Mouse (Mus musculus) midbrain, embryonic 14.5 days (tissue): ENCODE measurements at regions not wholly inside any gene's neighbourhood (a gene's known extent, or its start where the extent isn't known, plus 50 kb on each side); places are given as distances from the start of the nearest gene placed in this dataset.

ENCODE experiments used
- ATAC-seq: fragments of 200-750 bp; cut with Nextera tagmentation; 2 replicates; pipeline ENCODE4 v1.8.0; 2017; ENCODE audit warnings: moderate number of reproducible peaks, moderate library complexity; ENCODE audit not compliant: low FRiP score, low TSS enrichment
- DNase-seq: peaks from one replicate; pipeline ENCODE4 v3.0.0-alpha.2; 2015
- H3K27ac ChIP-seq: fragments of 300-500 bp; sonication (generic); replicated peaks from 2 replicates; pipeline ENCODE4 v1.5.1; 2014; ENCODE audit warnings: mild to moderate bottlenecking, low read depth, low read length, moderate library complexity
- H3K27me3 ChIP-seq: fragments of 300-500 bp; sonication (generic); 2 replicates; pipeline ENCODE4 v1.6.1; 2014; ENCODE audit warnings: low read length, control low read depth, mixed read lengths; ENCODE audit not compliant: control insufficient read depth, insufficient read depth
- H3K36me3 ChIP-seq: fragments of 300-500 bp; sonication (generic); 2 replicates; pipeline ENCODE4 v1.6.1; 2014; ENCODE audit warnings: low read length, control low read depth; ENCODE audit not compliant: control insufficient read depth, insufficient read depth
- H3K4me1 ChIP-seq: fragments of 300-500 bp; sonication (generic); 2 replicates; pipeline ENCODE4 v1.6.1; 2014; ENCODE audit warnings: mild to moderate bottlenecking, antibody characterized with exemption, low read length, control low read depth; ENCODE audit not compliant: control insufficient read depth, insufficient read depth
- H3K4me2 ChIP-seq: fragments of 300-500 bp; sonication (generic); 2 replicates; pipeline ENCODE4 v1.6.1; 2014; ENCODE audit warnings: mild to moderate bottlenecking, low read length, moderate library complexity
- H3K4me3 ChIP-seq: fragments of 300-500 bp; sonication (generic); replicated peaks from 2 replicates; pipeline ENCODE4 v1.5.1; 2014; ENCODE audit warnings: low read depth, low read length
- H3K9ac ChIP-seq: fragments of 300-500 bp; sonication (generic); replicated peaks from 2 replicates; pipeline ENCODE4 v1.6.1; 2014; ENCODE audit warnings: mild to moderate bottlenecking, low read length, moderate library complexity
- H3K9me3 ChIP-seq: fragments of 300-500 bp; sonication (generic); 2 replicates; pipeline ENCODE4 v1.6.1; 2016; ENCODE audit warnings: low read length, control low read depth, mixed read lengths; ENCODE audit not compliant: control insufficient read depth
- WGBS: fragments of 180-500 bp; shearing (Covaris S2); extraction: QIAGEN DNeasy Blood & Tissue Kit; methylation state at CpG from one replicate; pipeline ENCODE4 v1.1.7; 2014; 5-methylcytosine and 5-hydroxymethylcytosine counted together

GRCm38 (mm10) chrX:11204135-11204534 lies 94.9 kb upstream of the H2al1a start:
- Histone ChIP-seq H3K27me3 (no peaks in the 10 kb centered on the region), H3K36me3 (no peaks in the 10 kb centered on the region), H3K9me3 (no peaks in the 10 kb centered on the region), H3K4me2 (no peak overlapping the region), H3K4me3 (no peak overlapping the region), H3K9ac (no peak overlapping the region), H3K4me1 (no peaks in the 10 kb centered on the region), H3K27ac (no peak overlapping the region)
- ATAC-seq (no peak), DNase-seq (no peak)
- 81% methylated on average over 2 of the region's 2 CpGs for WGBS

- 86% methylated on average over 5 of the region's 5 CpGs for WGBS
- Histone ChIP-seq H3K4me2 (no peak overlapping the region), H3K27ac (no peak overlapping the region), H3K36me3 (no peaks in the 10 kb centered on the region), H3K4me3 (no peak overlapping the region), H3K9ac (no peak overlapping the region), H3K27me3 (no peaks in the 10 kb centered on the region), H3K4me1 (no peaks in the 10 kb centered on the region), H3K9me3 (no peaks in the 10 kb centered on the region)
- DNase-seq (no peak), ATAC-seq (no peak)
These were observed 89.2 kb upstream of the H2al1a start for GRCm38 (mm10) chrX:11209895-11210294.

- Histone ChIP-seq H3K36me3 (no peaks in the 10 kb centered on the region), H3K4me1 (no peaks in the 10 kb centered on the region), H3K9me3 (no peaks in the 10 kb centered on the region), H3K27ac (no peak overlapping the region), H3K4me3 (no peak overlapping the region), H3K9ac (no peak overlapping the region), H3K27me3 (no peaks in the 10 kb centered on the region), H3K4me2 (no peak overlapping the region)
- ATAC-seq (no peak), DNase-seq (no peak)
- 82% methylated on average over 1 of the region's 1 CpGs for WGBS
These were observed 86.2 kb upstream of the H2al1a start for GRCm38 (mm10) chrX:11212811-11213210.

GRCm38 (mm10) chrX:11213492-11213891 lies 85.6 kb upstream of the H2al1a start:
- Histone ChIP-seq H3K36me3 (no peaks in the 10 kb centered on the region), H3K27me3 (no peaks in the 10 kb centered on the region), H3K9me3 (no peaks in the 10 kb centered on the region), H3K9ac (no peak overlapping the region), H3K27ac (no peak overlapping the region), H3K4me1 (no peaks in the 10 kb centered on the region), H3K4me3 (no peak overlapping the region), H3K4me2 (no peak overlapping the region)
- 56% methylated on average over 3 of the region's 3 CpGs for WGBS
- DNase-seq: peak; percentile 36
- no peak for ATAC-seq

GRCm38 (mm10) chrX:11239066-11239465 lies 60.0 kb upstream of the H2al1a start:
- no peaks in the 10 kb centered on the region for H3K27me3 ChIP-seq
- H3K27ac ChIP-seq: no peak overlapping the region
- H3K4me3 ChIP-seq: no peak overlapping the region
- H3K36me3 ChIP-seq: no peaks in the 10 kb centered on the region
- no peak for ATAC-seq
- no peak overlapping the region for H3K9ac ChIP-seq
- no peak overlapping the region for H3K4me2 ChIP-seq
- H3K4me1 ChIP-seq: no peaks in the 10 kb centered on the region
- no peak for DNase-seq
- no peaks in the 10 kb centered on the region for H3K9me3 ChIP-seq
- WGBS: 81% methylated on average over 1 of the region's 1 CpGs

GRCm38 (mm10) chrX:11245576-11245975 lies 53.5 kb upstream of the H2al1a start:
- no peak overlapping the region for H3K4me2 ChIP-seq
- no peaks in the 10 kb centered on the region for H3K4me1 ChIP-seq
- H3K27ac ChIP-seq: no peak overlapping the region
- H3K9me3 ChIP-seq: no peaks in the 10 kb centered on the region
- no peaks in the 10 kb centered on the region for H3K36me3 ChIP-seq
- ATAC-seq (no peak), DNase-seq (no peak)
- H3K4me3 ChIP-seq: no peak overlapping the region
- WGBS: 97% methylated on average over 3 of the region's 3 CpGs
- no peaks in the 10 kb centered on the region for H3K27me3 ChIP-seq
- H3K9ac ChIP-seq: no peak overlapping the region
